Mouse (Mus musculus) megakaryocyte progenitor cell, adult 5-6 weeks (primary cell): ENCODE measurements around the gene Spns2. TPM values are rescaled to one million over a fixed set of nuclear protein-coding genes. Genes with fewer than 3 reads are reported as not detected.

Experiments
- ATAC-seq: replicated peaks from 2 replicates; pipeline ENCODE4 v1.8.0; 2016; ENCODE audit warnings: mild to moderate bottlenecking, moderate TSS enrichment, inconsistent platforms; ENCODE audit not compliant: poor library complexity
- total RNA-seq, 2 experiments: library from RNA; stranded (forward) in 1 of 2; stranded (reverse) in 1 of 2; fragments of 157-497, 149-512 nt in 1 of 2; fragments of 200-1000 nt in 1 of 2; gene quantifications; 2 replicates each; pipeline versions ENCODE4 v1.2.3 to v1.2.4; 2015 to 2017

The Spns2 gene
- total RNA-seq, 2 experiments from 2014 or later = 8.8 to 25.8 TPM

GRCm38 (mm10) chr11:72413016-72413415 lies 76.7 kb downstream of the Spns2 start:
- no peak for ATAC-seq

- ATAC-seq = no peak
Measured at GRCm38 (mm10) chr11:72411945-72412344, 77.8 kb downstream of the Spns2 start.

- peak; percentile 70 for ATAC-seq
Measured at GRCm38 (mm10) chr11:72411093-72411921, 78.4 kb downstream of the Spns2 start, which contains the start of gene Smtnl2. Smtnl2 (minus strand) TSS chr11:72411713.

GRCm38 (mm10) chr11:72410521-72411092 lies 79.1 kb downstream of the Spns2 start:
- ATAC-seq = no peak

GRCm38 (mm10) chr11:72409649-72410385 lies 79.9 kb downstream of the Spns2 start:
- ATAC-seq = no peak

- no peak for ATAC-seq
Measured at GRCm38 (mm10) chr11:72408451-72409170, 81.1 kb downstream of the Spns2 start.

GRCm38 (mm10) chr11:72407574-72407973 lies 82.1 kb downstream of the Spns2 start:
- ATAC-seq = no peak; the same call in 1 of the 2 replicates

GRCm38 (mm10) chr11:72407081-72407480 lies 82.6 kb downstream of the Spns2 start:
- ATAC-seq = no peak

GRCm38 (mm10) chr11:72406079-72406675 lies 83.5 kb downstream of the Spns2 start:
- no peak for ATAC-seq

GRCm38 (mm10) chr11:72405532-72405931 lies 84.2 kb downstream of the Spns2 start:
- ATAC-seq = no peak

GRCm38 (mm10) chr11:72402969-72403368 lies 86.7 kb downstream of the Spns2 start:
- ATAC-seq = no peak

GRCm38 (mm10) chr11:72402017-72402416 lies 87.7 kb downstream of the Spns2 start:
- ATAC-seq = no peak

Other genes with a start within 250 kb of the Spns2 start
- gene Slc13a5, start 222.7 kb downstream of the Spns2 start, total RNA-seq (2015) = 0.12 TPM in 1 of 2 replicates, not detected in the other
- 0.24 and 0.25 TPM in 2 replicates for gene Slc13a5, start 222.7 kb downstream of the Spns2 start, total RNA-seq (2017)
- 7.2 and 16.1 TPM in 2 replicates for gene Xaf1, start 188.3 kb downstream of the Spns2 start, total RNA-seq (2015)
- 3.5 and 17.4 TPM in 2 replicates for gene Xaf1, start 188.3 kb downstream of the Spns2 start, total RNA-seq (2017)
- not detected in 2 replicates for gene Fbxo39, start 175.5 kb downstream of the Spns2 start, total RNA-seq (2015)
- not detected in 2 replicates for gene Fbxo39, start 175.5 kb downstream of the Spns2 start, total RNA-seq (2017)
- not detected in 2 replicates for gene Tekt1, start 127.5 kb downstream of the Spns2 start, total RNA-seq (2015)
- gene Tekt1, start 127.5 kb downstream of the Spns2 start, total RNA-seq (2017) = not detected in 2 replicates
- not detected in 2 replicates for gene Smtnl2, start 78.2 kb downstream of the Spns2 start, total RNA-seq (2015)
- 0.14 TPM in 1 of 2 replicates, not detected in the other for gene Smtnl2, start 78.2 kb downstream of the Spns2 start, total RNA-seq (2017)
- not detected in 2 replicates for gene Ggt6, start 54.4 kb downstream of the Spns2 start, total RNA-seq (2015)
- gene Ggt6, start 54.4 kb downstream of the Spns2 start, total RNA-seq (2017) = not detected in 2 replicates
- 255 and 264 TPM in 2 replicates for gene Mybbp1a, start 48.5 kb downstream of the Spns2 start, total RNA-seq (2015)
- gene Mybbp1a, start 48.5 kb downstream of the Spns2 start, total RNA-seq (2017) = 148 and 164 TPM in 2 replicates
- gene Spns3, start 60.6 kb upstream of the Spns2 start, total RNA-seq (2015) = 19.4 and 20.5 TPM in 2 replicates
- 20.2 and 27.3 TPM in 2 replicates for gene Spns3, start 60.6 kb upstream of the Spns2 start, total RNA-seq (2017)
- gene Ube2g1, start 117.4 kb upstream of the Spns2 start, total RNA-seq (2015) = 57.1 and 66.3 TPM in 2 replicates
- gene Ube2g1, start 117.4 kb upstream of the Spns2 start, total RNA-seq (2017) = 32.4 and 37.9 TPM in 2 replicates
- gene Ankfy1, start 200.1 kb upstream of the Spns2 start, total RNA-seq (2015) = 31.0 and 36.1 TPM in 2 replicates
- 29.0 and 30.3 TPM in 2 replicates for gene Ankfy1, start 200.1 kb upstream of the Spns2 start, total RNA-seq (2017)